Mouse (Mus musculus): Measurements from ENCODE around the gene Usp49.
A peak's percentile ranks its signal among the peaks of the same experiment; 100 is the strongest.

GRCm38 (mm10) chr17:47596162-47596838 lies 34.2 kb upstream of the Usp49 start:
- TF ChIP-seq MAX (IDR thresholded peaks at IDR 0.05; ENCODE audit: low read depth) (no peak), POLR2A (IDR thresholded peaks at IDR 0.05; ENCODE audit: insufficient read length, low read depth) (no peak), TCF12 (IDR thresholded peaks at IDR 0.05; ENCODE audit: insufficient read depth, poor library complexity, severe bottlenecking) (no peak), POLR2AphosphoS2 (IDR thresholded peaks at IDR 0.05; ENCODE audit: insufficient read length, low read depth) (no peak), MYOG (IDR thresholded peaks at IDR 0.05; ENCODE audit: control insufficient read depth in 1 of 3, insufficient read depth in 1 of 3, insufficient read length in 2 of 3, low read depth in 2 of 3) (peak in 1 of 3 experiments; percentile 61), USF1 (IDR thresholded peaks at IDR 0.05; ENCODE audit: low read depth) (no peak), SRF (IDR thresholded peaks at IDR 0.05; ENCODE audit: control insufficient read depth, insufficient read length, low read depth) (no peak), REST (IDR thresholded peaks at IDR 0.05; ENCODE audit: insufficient read depth, insufficient read length) (no peak)

Measured in myocyte (in vitro differentiated cells).